Mouse (Mus musculus): ENCODE results near the gene Ifi202b.
"Not testable (repeated sequence)": the region's sequence is repeated elsewhere in the genome, so short reads cannot be mapped to it uniquely, and the experiment has no call there.

The Ifi202b gene

GRCm38 (mm10) chr1:173982694-173983305, at the start of gene Ifi202b:
TSS of gene Ifi202b (minus strand) at chr1:173982744.
- not testable (repeated sequence) for DNase-seq

GRCm38 (mm10) chr1:174031698-174032097, 49.2 kb upstream of the Ifi202b start, which contains the start of gene Ifi205:
TSS of gene Ifi205 (minus strand) at chr1:174031810.
- DNase-seq: no peak

DNA sequence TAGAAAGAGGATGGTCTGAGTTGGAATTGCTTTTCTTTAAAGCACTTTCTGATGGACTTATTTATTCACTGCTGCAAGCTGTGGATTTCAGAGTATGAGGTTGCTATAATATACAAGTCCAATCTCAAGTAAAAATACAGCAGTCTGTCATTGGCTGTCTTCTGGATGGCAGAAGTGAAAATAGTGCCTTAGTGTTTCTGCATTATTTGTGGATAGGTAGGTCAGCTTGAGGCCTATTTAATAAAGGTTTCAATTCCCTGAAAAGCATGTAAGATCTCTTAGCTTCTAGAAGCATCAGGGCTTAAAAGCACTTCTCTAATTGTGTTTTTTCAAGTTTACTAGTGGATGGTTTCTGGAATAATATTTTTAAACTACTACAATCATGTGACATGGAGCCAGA, 24.5 kb upstream of the Ifi202b start:
- not testable (repeated sequence) for DNase-seq

DNA sequence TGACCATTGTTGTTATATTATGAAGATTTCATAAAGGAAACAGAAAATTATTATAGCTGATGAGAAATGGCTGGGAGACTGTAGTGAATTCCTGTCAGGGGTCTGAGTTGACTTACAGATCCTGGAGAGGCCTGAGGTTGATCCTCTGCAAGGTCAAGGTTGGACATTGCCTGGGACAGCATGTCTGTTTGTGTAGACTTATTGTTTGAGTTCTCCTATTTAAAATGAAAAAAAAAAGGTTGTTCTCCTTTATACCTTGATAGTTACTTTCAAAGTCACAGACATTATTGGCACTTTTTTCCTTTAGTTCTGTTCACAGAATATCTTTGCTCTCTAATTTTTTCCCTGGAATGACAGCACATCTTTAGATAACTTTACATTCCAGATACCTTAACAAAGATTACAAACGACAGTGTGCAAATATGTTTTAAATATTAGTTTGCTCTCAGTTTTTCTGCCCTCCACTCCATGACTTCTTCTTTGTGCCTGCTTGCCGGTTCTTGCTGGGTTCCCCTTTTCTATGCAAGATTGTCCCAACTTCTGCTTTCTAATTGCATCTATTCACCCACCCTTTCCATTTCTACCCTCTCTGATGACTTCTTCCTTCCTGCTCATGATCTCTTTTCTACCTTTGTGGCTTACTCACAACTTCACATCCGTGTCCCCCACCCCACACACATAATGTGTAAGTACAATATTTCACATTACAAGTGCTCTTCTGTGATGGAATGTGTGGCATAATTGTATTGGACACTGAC, 22.0 kb upstream of the Ifi202b start:
- not testable (repeated sequence) for DNase-seq

DNA sequence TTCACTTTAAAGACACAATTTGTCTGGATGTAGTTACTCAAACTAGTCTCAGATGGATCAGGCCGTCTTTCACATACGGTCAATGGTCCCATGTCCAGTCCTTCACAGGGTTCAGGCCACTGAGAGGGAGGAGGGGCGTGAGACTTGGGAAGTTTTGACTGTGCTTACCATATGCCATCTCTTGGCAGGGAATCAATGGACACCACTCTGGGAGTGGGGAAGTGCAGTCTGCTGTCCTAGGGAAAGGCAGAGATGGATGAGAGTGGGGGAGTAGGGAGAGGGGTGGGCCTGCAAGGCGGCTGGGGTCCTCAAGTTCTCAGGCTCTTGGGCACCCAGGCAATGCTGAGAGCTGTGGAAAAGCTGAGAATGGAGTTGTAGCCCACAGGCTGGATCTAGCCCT, 12.5 kb upstream of the Ifi202b start:
- DNase-seq: no peak

DNA sequence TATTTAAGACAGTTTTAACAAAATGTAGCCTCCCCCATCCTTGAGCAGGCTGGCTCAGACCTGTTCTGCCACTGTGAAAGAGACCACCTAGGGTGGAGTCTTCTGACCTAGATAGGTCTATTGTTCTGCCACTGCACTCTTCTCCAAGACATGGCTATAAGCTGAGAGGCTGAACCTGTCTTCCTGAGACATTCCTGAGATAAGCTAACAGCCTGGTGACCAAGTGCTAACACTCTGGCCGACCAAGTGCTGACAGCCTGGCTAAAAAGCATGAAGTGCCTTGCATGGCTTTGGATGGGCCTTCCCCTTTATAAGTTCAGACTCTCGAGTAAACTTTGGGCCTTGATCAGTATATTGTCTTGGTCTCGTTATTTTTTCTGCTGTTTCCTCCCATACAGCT, 1.5 kb downstream of the Ifi202b start:
- not testable (repeated sequence) for DNase-seq

GRCm38 (mm10) chr1:173977622-173978021, 4.9 kb downstream of the Ifi202b start:
- DNase-seq: no peak

- no peak for DNase-seq
Observed at GRCm38 (mm10) chr1:173973111-173973510, 9.4 kb downstream of the Ifi202b start.

DNA sequence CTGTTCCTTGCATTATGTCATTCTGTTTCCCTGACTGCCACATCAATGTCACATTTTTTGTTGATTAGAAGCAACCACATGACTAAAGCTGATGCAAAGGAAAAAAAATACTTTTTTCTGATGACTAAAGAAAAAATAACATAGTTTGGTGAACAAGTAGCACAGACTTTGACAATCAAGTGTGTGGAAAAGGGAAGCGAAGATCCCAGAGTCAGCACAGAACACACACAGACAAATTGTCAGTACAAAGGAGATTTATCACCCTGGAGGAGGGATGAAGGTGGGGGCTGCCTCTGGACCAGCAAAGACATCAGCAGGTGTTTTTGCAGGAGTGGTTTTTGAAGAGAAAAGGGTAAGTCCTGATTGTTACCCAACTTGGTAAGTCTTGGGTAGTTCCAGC, 21.1 kb downstream of the Ifi202b start:
- DNase-seq: not testable (repeated sequence)

- DNase-seq: not testable (repeated sequence)
Observed at GRCm38 (mm10) chr1:173959998-173960397, 22.5 kb downstream of the Ifi202b start.

GRCm38 (mm10) chr1:173955839-173956527, 26.6 kb downstream of the Ifi202b start:
- not testable (repeated sequence) for DNase-seq

DNA sequence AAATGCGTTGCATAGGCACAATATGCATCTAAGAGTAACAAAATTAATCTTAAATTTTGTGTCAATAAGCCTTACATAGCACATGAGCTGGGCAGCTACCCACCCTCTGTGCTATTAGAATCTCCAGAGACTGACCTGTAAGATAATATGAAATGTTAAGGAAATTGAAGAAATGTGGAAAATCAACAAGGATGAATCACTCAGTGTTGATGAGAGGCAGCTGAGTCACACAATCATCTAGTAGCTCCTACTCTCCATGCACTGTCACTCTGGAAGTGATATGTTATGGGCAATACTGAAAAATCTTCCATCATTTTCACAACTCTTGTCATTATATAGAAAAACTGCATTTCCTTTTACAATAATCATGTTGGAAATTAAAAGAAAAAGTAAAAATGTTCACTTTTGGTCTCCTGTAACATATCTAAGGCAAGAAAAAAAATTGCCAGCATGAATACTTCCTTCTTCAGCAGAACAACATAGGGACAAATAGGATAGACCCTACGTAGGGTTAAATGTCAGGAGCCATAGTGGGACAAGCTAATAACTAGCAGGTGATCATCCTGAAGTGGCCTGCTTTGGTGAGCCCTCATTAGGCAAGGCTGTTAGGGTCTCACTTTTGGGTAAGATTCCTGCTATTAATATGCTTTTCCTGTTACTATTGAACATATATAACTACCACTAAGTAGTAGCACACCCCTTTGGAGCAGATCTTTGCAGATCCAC, 27.3 kb downstream of the Ifi202b start:
- DNase-seq: no peak

- no peak for DNase-seq
Observed at GRCm38 (mm10) chr1:173953563-173953962, 29.0 kb downstream of the Ifi202b start.

- DNase-seq: not testable (repeated sequence)
Observed at GRCm38 (mm10) chr1:173949044-173949443, 33.5 kb downstream of the Ifi202b start.

- DNase-seq: not testable (repeated sequence)
Observed at GRCm38 (mm10) chr1:173942780-173943066, 39.8 kb downstream of the Ifi202b start.

DNA sequence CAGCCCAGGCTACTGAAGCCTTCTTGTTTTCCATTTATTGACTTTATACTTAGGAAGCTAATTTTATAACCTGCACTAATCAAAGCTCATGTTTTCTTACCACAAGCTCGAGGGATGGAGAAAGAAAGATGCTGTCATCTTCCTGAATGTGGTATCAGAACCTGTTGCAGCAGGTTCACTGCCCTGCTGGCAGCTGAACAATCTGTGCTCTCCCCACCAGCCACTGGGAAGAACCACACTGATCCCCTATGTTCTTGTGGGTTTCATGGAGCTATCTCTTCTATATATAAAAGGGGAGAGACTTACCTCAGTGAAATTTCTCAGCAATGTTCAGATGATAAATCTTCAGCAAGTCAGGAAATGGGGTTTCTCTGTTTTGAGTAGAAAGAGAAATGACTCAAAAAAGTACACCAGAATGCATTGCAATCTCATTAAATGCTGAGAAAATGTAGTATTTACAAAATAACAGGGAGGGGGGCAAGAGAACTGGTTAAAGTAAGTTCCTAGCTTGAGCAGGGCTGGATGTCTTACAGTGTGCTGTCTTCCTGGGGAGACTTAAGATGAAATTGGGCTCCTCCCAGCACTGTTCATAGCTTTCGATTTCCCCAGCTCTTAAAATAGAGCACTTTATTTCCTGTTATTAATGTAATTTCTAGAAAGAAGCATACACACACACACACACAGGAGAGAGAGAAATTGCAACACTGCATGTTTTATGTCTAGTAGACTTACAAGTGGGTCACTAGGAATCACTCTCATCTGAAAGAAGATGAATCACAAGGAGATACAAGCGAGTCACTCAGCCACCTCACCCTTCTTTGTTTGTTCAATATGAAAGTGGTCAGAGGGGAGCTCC, 40.4 kb downstream of the Ifi202b start, which contains the start of the genes Mndal and Ifi203:
Gene Mndal, minus strand, starts transcription at position 568 of the 856 bp plus-strand sequence.
Gene Ifi203, minus strand, starts transcription at position 749 of the 856 bp plus-strand sequence.
- not testable (repeated sequence) for DNase-seq

DNA sequence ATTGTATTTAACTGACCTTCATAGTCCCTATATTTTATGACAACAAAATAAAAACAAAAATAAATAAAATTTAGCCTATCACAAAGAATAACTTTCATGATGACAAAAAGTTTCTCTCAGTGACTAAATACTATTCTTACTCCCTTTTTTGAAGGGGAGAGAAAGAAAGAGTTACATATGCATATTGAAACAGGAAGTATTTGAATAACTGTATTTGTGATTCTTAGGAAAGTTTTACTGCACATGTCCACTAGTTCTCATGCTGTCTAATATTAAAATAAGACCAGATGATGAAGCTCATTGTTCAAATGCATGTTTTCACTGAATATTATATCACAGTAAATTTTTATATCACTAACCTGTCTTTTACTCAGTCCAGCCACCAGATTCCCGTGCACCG, 41.0 kb downstream of the Ifi202b start:
- DNase-seq: not testable (repeated sequence)

GRCm38 (mm10) chr1:173919279-173919678, 63.3 kb downstream of the Ifi202b start:
- DNase-seq: not testable (repeated sequence)

DNA sequence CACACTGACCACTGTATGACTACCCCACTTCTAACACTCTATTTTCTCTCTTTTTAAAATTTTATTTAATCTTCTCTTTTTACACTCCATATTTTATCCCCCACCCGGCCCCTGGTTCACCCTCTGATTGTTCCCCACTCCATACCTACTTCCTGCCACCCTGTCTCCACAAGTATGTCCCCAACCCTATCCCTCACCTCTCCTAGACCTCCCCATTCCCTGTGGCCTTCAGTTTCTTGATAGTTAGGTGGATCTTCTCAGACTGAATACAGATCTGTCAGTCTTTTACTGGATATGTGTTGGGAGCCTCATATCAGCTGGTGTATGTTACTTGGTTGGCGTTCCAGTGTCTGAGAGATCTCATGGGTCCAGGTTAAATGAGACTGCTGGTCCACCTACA, 68.0 kb downstream of the Ifi202b start:
- DNase-seq: no peak

- not testable (repeated sequence) for DNase-seq
Observed at GRCm38 (mm10) chr1:173913256-173913791, 69.2 kb downstream of the Ifi202b start.

Data from kidney, postnatal 25 days (tissue).